Mouse (Mus musculus): ENCODE results near the gene Dph1.

Dph1 gene

GRCm38 (mm10) chr11:75159564-75159963, 31.5 kb downstream of the Dph1 start:
- DNase-seq (ENCODE audit: low spot score in 2 of 2) = no peak

- no peak for DNase-seq (ENCODE audit: low spot score in 2 of 2)
These were observed 32.6 kb downstream of the Dph1 start for GRCm38 (mm10) chr11:75158432-75158831.

- no peak for DNase-seq (ENCODE audit: low spot score in 2 of 2)
These were observed 33.1 kb downstream of the Dph1 start for GRCm38 (mm10) chr11:75157901-75158300.

- DNase-seq (ENCODE audit: low spot score in 2 of 2) = no peak
These were observed 34.0 kb downstream of the Dph1 start for GRCm38 (mm10) chr11:75157037-75157436.

GRCm38 (mm10) chr11:75156416-75156815, 34.6 kb downstream of the Dph1 start:
- no peak for DNase-seq (ENCODE audit: low spot score in 2 of 2)

GRCm38 (mm10) chr11:75155985-75156384, 35.1 kb downstream of the Dph1 start:
- no peak for DNase-seq (ENCODE audit: low spot score in 2 of 2)

GRCm38 (mm10) chr11:75154053-75154585, 36.9 kb downstream of the Dph1 start:
- no peak for DNase-seq (ENCODE audit: low spot score in 2 of 2)

- DNase-seq (ENCODE audit: low spot score in 2 of 2) = no peak
These were observed 38.2 kb downstream of the Dph1 start for GRCm38 (mm10) chr11:75152603-75153557.

- no peak for DNase-seq (ENCODE audit: low spot score in 2 of 2)
These were observed 40.7 kb downstream of the Dph1 start for GRCm38 (mm10) chr11:75150346-75150745.

- DNase-seq (ENCODE audit: low spot score in 2 of 2) = no peak
These were observed 42.6 kb downstream of the Dph1 start for GRCm38 (mm10) chr11:75148332-75149035.

GRCm38 (mm10) chr11:75147846-75148168, 43.2 kb downstream of the Dph1 start:
- DNase-seq (ENCODE audit: low spot score in 2 of 2) = no peak

- no peak for DNase-seq (ENCODE audit: low spot score in 2 of 2)
These were observed 43.8 kb downstream of the Dph1 start for GRCm38 (mm10) chr11:75147106-75147845.

- no peak for DNase-seq (ENCODE audit: low spot score in 2 of 2)
These were observed 45.2 kb downstream of the Dph1 start for GRCm38 (mm10) chr11:75145841-75146240.

- no peak for DNase-seq (ENCODE audit: low spot score in 2 of 2)
These were observed 48.3 kb downstream of the Dph1 start for GRCm38 (mm10) chr11:75142749-75143148.

- no peak for DNase-seq (ENCODE audit: low spot score in 2 of 2)
These were observed 49.1 kb downstream of the Dph1 start for GRCm38 (mm10) chr11:75141913-75142312.

- no peak for DNase-seq (ENCODE audit: low spot score in 2 of 2)
These were observed 50.0 kb downstream of the Dph1 start for GRCm38 (mm10) chr11:75141038-75141437.

- DNase-seq (ENCODE audit: low spot score in 2 of 2) = no peak
These were observed 50.6 kb downstream of the Dph1 start for GRCm38 (mm10) chr11:75140431-75140830.

- DNase-seq (ENCODE audit: low spot score in 2 of 2) = no peak
These were observed 51.7 kb downstream of the Dph1 start for GRCm38 (mm10) chr11:75139122-75139963.

- DNase-seq (ENCODE audit: low spot score in 2 of 2) = no peak
These were observed 54.2 kb downstream of the Dph1 start for GRCm38 (mm10) chr11:75136666-75137398.

- no peak for DNase-seq (ENCODE audit: low spot score in 2 of 2)
These were observed 55.7 kb downstream of the Dph1 start for GRCm38 (mm10) chr11:75135358-75135757.

Measured in urinary bladder, adult 18-20 months (tissue).